Mouse (Mus musculus) embryonic fibroblast, embryonic 13.5 days (primary cell): Measurements from ENCODE around the gene Zbtb7a. TPM values are rescaled to one million over a fixed set of nuclear protein-coding genes. Genes with fewer than 3 reads are reported as not detected.

Experiments used
- H3K27ac ChIP-seq: 2 replicates; pipeline ENCODE4 v1.5.1; 2012; ENCODE audit warnings: low read length, control low read depth, inconsistent platforms; ENCODE audit not compliant: insufficient read depth
- H3K4me1 ChIP-seq: 2 replicates; pipeline ENCODE4 v1.6.1; 2011; ENCODE audit warnings: low read length; ENCODE audit not compliant: control insufficient read depth, insufficient read depth
- H3K4me3 ChIP-seq: 2 replicates; pipeline ENCODE4 v1.5.1; 2011; ENCODE audit warnings: mild to moderate bottlenecking, control low read depth, low read length; ENCODE audit not compliant: insufficient read depth
- CTCF ChIP-seq: IDR thresholded peaks from 2 replicates; pipeline ENCODE4 v1.5.1; 2011; ENCODE audit warnings: mild to moderate bottlenecking, control low read depth, low read length, moderate library complexity, borderline replicate concordance; ENCODE audit not compliant: insufficient read depth
- POLR2A ChIP-seq: IDR thresholded peaks from 2 replicates; pipeline ENCODE4 v1.6.1; 2011; ENCODE audit warnings: low read depth, mild to moderate bottlenecking, control low read depth, low read length, moderate library complexity
- polyA plus RNA-seq: library from polyadenylated mRNA; stranded (reverse); fragments of >200 nt; gene quantifications from 2 replicates; pipeline ENCODE4 v1.2.4, GENCODE M21; 2011; ENCODE audit warnings: low read depth; ENCODE audit not compliant: missing spikeins, insufficient read length

Gene Zbtb7a
- polyA plus RNA-seq, 1 experiment, result 16.9 TPM

- H3K4me3 ChIP-seq, result no peak overlapping the region
- no peaks in the 10 kb centered on the region for H3K4me1 ChIP-seq
- TF ChIP-seq CTCF (no peak), POLR2A (no peak)
- H3K27ac ChIP-seq, result no peak overlapping the region
Measured at GRCm38 (mm10) chr10:81197305-81197704, 62.3 kb downstream of the Zbtb7a start.

- no peak for TF ChIP-seq CTCF
- TF ChIP-seq POLR2A, result no peak
- Histone ChIP-seq H3K4me1 (no peaks in the 10 kb centered on the region), H3K27ac (no peak overlapping the region), H3K4me3 (no peak overlapping the region)
Measured at GRCm38 (mm10) chr10:81198230-81198629, 63.2 kb downstream of the Zbtb7a start.

- H3K27ac ChIP-seq, result no peak overlapping the region
Measured at GRCm38 (mm10) chr10:81198990-81199389, 64.0 kb downstream of the Zbtb7a start.

GRCm38 (mm10) chr10:81200141-81200540 is 65.1 kb downstream of the Zbtb7a start:
- Histone ChIP-seq H3K27ac (no peak overlapping the region), H3K4me1 (no peaks in the 10 kb centered on the region), H3K4me3 (no peak overlapping the region)
- TF ChIP-seq POLR2A, result no peak
- no peak for TF ChIP-seq CTCF

More at GRCm38 (mm10) chr10:81198990-81199389, 64.0 kb downstream of the Zbtb7a start:
- no peak for TF ChIP-seq POLR2A
- TF ChIP-seq CTCF, result no peak
- H3K4me3 ChIP-seq, result no peak overlapping the region
- no peaks in the 10 kb centered on the region for H3K4me1 ChIP-seq

- Histone ChIP-seq H3K4me3 (no peak overlapping the region), H3K27ac (no peak overlapping the region), H3K4me1 (no peaks in the 10 kb centered on the region)
- TF ChIP-seq CTCF, result no peak
- no peak for TF ChIP-seq POLR2A
Measured at GRCm38 (mm10) chr10:81200605-81201287, 65.7 kb downstream of the Zbtb7a start.

GRCm38 (mm10) chr10:81201807-81202758 is 67.1 kb downstream of the Zbtb7a start, which contains the start of gene Nmrk2:
Gene Nmrk2, minus strand, starts transcription at chr10:81202051.
- TF ChIP-seq CTCF (no peak), POLR2A (no peak)

More at GRCm38 (mm10) chr10:81201807-81202758, 67.1 kb downstream of the Zbtb7a start, which contains the start of gene Nmrk2:
- Histone ChIP-seq H3K27ac (no peak within 1 kb of the TSS), H3K4me3 (no peak within 1 kb of the TSS), H3K4me1 (no peaks in the 10 kb centered on the region)

Other genes starting within 250 kb of the Zbtb7a start
- 75.8 and 89.2 TPM in 2 replicates for gene Timm13, start 234.3 kb upstream of the Zbtb7a start, polyA plus RNA-seq
- 14.1 and 14.7 TPM in 2 replicates for gene Lmnb2, start 217.0 kb upstream of the Zbtb7a start, polyA plus RNA-seq
- 38.3 and 45.7 TPM in 2 replicates for gene Gadd45b, start 205.1 kb upstream of the Zbtb7a start, polyA plus RNA-seq
- 5.3 and 5.4 TPM in 2 replicates for gene Gng7, start 120.3 kb upstream of the Zbtb7a start, polyA plus RNA-seq
- gene Diras1, start 109.6 kb upstream of the Zbtb7a start, polyA plus RNA-seq, result not detected in 2 replicates
- 11.9 and 13.1 TPM in 2 replicates for gene Slc39a3, start 97.8 kb upstream of the Zbtb7a start, polyA plus RNA-seq
- gene Sgta, start 75.0 kb upstream of the Zbtb7a start, polyA plus RNA-seq, result 85.2 and 90.7 TPM in 2 replicates
- 30.4 and 33.8 TPM in 2 replicates for gene Thop1, start 65.2 kb upstream of the Zbtb7a start, polyA plus RNA-seq
- 0.23 TPM in 1 of 2 replicates, not detected in the other for gene Creb3l3, start 36.3 kb upstream of the Zbtb7a start, polyA plus RNA-seq
- 61.3 and 69.6 TPM in 2 replicates for gene Map2k2, start 29.3 kb upstream of the Zbtb7a start, polyA plus RNA-seq
- 25.6 and 27.9 TPM in 2 replicates for gene Pias4, start 32.7 kb downstream of the Zbtb7a start, polyA plus RNA-seq
- 1,643 and 1,827 TPM in 2 replicates for gene Eef2, start 41.4 kb downstream of the Zbtb7a start, polyA plus RNA-seq
- gene Dapk3, start 47.8 kb downstream of the Zbtb7a start, polyA plus RNA-seq, result 48.4 and 51.2 TPM in 2 replicates
- not detected in 2 replicates for gene 4930442H23Rik, start 48.6 kb downstream of the Zbtb7a start, polyA plus RNA-seq
- gene Nmrk2, start 66.8 kb downstream of the Zbtb7a start, polyA plus RNA-seq, result not detected in 2 replicates
- 0.47 and 0.67 TPM in 2 replicates for gene Atcay, start 95.6 kb downstream of the Zbtb7a start, polyA plus RNA-seq
- 3.1 and 4.1 TPM in 2 replicates for gene Zfr2, start 97.9 kb downstream of the Zbtb7a start, polyA plus RNA-seq
- gene Matk, start 117.7 kb downstream of the Zbtb7a start, polyA plus RNA-seq, result 0.90 and 1.2 TPM in 2 replicates
- gene Mrpl54, start 131.7 kb downstream of the Zbtb7a start, polyA plus RNA-seq, result 52.9 and 53.7 TPM in 2 replicates
- 43.2 and 44.8 TPM in 2 replicates for gene Apba3, start 131.7 kb downstream of the Zbtb7a start, polyA plus RNA-seq
- gene Tjp3, start 156.4 kb downstream of the Zbtb7a start, polyA plus RNA-seq, result not detected in 2 replicates
- 40.1 and 43.0 TPM in 2 replicates for gene Pip5k1c, start 157.7 kb downstream of the Zbtb7a start, polyA plus RNA-seq
- gene Cactin, start 185.9 kb downstream of the Zbtb7a start, polyA plus RNA-seq, result 20.0 and 20.1 TPM in 2 replicates
- gene Tbxa2r, start 193.5 kb downstream of the Zbtb7a start, polyA plus RNA-seq, result 5.7 and 7.4 TPM in 2 replicates
- gene Gipc3, start 208.0 kb downstream of the Zbtb7a start, polyA plus RNA-seq, result 0.37 and 0.39 TPM in 2 replicates
- gene Hmg20b, start 215.3 kb downstream of the Zbtb7a start, polyA plus RNA-seq, result 75.2 and 81.8 TPM in 2 replicates
- gene Mfsd12, start 222.3 kb downstream of the Zbtb7a start, polyA plus RNA-seq, result 5.7 and 6.2 TPM in 2 replicates
- gene 4930404N11Rik, start 230.6 kb downstream of the Zbtb7a start, polyA plus RNA-seq, result 0.61 TPM in 1 of 2 replicates, not detected in the other
- gene Fzr1, start 243.3 kb downstream of the Zbtb7a start, polyA plus RNA-seq, result 26.4 and 26.7 TPM in 2 replicates
- gene Dohh, start 249.2 kb downstream of the Zbtb7a start, polyA plus RNA-seq, result 37.7 and 50.1 TPM in 2 replicates
- 1.4 TPM in 1 of 2 replicates, not detected in the other for gene Gm48551, start 249.2 kb downstream of the Zbtb7a start, polyA plus RNA-seq